Mouse (Mus musculus): ENCODE measurements at regions not wholly inside any gene's neighbourhood (a gene's known extent, or its start where the extent isn't known, plus 50 kb on each side); places are given as distances from the start of the nearest gene placed in this dataset.

- no peak for DNase-seq
Measured at GRCm38 (mm10) chr2:67332211-67332610, 81.3 kb upstream of the Gm21830 start.

- peak in 1 of 2 experiments; percentile 1 for DNase-seq
Measured at GRCm38 (mm10) chr2:67344711-67345110, 68.8 kb upstream of the Gm21830 start.

Data from layer of hippocampus, postnatal 36 days (tissue).